Mouse (Mus musculus) layer of hippocampus, adult 11-12 months (tissue): ENCODE measurements around the gene Rps26.
A peak's percentile ranks its signal among the peaks of the same experiment; 100 is the strongest.

Experiments
- DNase-seq: peaks from one replicate; pipeline ENCODE4 v3.0.0; 2022; ENCODE audit warnings: low spot score

Gene Rps26

DNA sequence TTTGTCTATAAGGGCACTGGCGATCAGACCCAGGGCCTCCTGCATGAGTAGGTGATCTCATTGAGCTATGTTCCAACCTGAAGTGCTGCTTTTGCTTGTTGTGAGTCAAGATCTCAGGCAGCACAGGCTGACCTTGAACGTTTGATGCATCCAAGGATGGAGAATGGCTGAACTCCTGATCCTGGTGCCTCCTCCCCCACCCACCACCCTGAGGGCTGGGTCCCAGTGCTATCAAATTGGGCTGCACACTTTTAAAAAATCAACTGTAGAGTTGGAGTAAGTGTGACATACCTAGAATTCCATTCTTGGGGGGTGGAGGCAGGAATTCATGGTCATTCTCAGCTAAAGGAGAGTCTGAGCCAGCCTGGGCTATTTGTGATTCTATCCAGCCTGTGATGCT is 20.1 kb downstream of the Rps26 start:
- no peak for DNase-seq

DNA sequence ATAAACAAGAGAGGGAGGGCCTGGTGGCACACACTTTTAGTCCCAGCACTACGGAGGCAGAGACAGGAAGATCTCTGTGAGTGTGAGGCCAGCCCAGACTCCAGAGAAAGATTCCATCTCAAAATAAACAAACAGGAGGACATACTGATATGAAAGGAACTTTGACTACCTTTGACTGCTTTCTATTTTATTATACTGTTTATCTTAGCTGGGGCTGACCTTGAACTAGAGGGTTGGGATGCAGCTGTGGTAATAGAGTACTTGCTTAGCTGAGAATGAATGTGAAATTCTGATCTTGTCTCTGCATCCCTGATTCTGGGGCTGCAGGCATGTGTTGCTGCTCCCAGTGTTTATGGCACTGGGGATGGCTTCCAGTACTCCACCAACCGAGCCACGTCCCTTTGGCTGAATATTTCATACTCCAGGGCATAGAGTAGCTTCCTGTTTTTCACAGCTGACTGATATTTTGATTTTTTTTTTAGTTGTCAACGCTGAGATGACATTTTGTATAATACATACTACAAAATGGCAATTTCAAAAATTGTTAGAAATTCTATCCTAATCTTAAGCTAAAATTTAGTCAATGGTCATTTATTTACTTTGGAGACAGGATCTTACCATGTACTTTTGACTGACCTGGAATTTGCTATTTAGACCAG is 23.9 kb downstream of the Rps26 start:
- no peak for DNase-seq

DNA sequence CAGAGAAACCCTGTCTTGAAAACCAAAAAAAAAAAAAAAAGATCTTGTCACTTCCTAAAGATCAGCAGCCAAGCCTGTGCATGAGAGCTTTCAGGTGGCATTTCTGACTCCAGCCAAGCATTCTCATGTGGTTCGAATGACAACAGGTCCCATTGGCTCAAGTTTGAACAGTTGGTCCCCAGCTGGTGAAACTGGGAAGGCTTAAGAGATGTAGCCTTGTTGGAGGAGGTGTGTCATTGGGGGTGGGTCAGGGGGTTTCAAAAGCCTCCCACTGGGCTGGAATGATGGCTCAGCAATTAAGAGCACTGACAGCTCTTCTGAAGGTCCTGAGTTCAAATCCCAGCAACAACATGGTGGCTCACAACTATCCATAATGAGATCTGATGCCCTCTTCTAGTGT is 25.0 kb downstream of the Rps26 start:
- no peak for DNase-seq

DNA sequence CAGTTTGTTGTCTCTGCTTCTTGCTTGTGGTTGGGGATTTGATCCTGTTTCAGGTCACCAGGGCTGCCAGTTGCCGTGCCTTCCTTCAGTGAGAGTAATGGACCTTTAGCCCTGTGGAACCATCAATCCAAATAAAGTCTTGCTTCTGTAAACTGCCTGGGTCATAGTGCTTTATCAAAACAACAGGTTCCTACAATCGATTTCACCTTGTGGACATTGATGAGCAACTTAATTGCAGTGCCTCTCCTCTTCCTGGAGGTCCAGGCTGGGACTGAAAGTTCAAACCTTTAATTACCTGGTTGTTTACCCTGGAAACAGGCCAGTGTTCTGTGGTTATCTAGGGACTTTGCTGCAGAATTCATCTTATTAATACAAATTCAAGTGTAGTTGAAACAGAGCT is 28.1 kb downstream of the Rps26 start:
- DNase-seq = no peak

DNA sequence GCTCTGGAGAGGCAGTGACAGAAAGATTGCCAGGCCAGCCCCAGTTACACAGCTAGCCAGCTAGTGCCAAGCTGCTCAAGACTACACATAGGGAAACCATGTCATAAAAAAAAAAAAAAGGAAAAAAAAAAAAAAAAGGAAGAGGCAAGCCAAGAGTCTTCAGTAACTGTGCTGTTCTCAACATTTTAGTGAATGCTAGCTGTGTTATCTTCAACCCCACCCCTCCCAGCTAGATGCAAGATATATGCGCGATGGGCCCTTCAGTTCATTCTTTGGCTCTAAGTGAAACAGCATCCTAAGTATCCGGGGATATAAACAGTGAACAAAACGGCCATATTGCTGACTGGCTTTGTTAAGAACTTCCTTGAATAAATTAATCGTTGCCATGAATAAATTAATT is 33.8 kb downstream of the Rps26 start:
- no peak for DNase-seq

DNA sequence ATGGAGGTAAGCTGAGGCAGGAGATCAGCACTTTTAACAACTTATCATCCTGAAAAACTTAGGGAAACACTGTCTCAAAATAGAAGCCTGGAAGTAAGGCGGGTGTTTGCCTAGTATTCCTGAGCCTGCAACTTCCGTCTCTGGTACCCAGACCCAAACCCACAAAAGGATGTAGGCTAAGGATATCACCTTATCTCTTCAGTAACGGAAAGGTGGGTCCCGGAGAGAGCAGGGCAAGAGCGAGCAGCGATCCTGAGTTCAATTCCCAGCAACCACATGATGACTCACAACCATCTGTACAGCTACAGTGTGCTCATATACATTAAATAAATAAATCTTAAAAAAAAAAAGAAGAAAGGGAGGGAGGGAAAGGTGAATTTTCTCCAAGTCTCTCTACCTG is 35.1 kb downstream of the Rps26 start:
- no peak for DNase-seq

DNA sequence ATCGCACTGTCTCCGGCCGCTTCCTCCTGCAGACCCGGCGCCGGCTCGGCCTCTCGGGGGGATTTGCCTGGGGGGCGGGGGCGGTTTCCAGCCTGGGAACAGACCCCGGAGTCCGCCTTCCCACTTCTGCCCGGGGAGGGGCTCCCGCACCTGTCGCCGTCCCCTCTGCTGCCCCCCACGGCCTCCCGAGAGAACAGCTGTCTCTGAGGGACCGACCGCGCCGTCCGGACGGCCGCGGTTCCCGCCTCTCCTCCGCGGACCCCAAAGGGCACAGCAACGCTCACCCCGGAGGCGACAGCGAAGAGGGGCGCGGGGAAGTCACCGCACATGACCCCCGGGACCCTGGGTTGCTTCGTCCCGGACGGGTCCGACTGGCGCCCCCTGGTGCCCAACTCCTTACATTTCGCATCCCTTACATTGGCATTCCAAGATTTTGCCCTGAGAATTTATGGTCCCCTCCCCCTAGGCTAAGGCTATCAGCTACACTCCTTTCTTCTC is 36.3 kb downstream of the Rps26 start:
- DNase-seq = peak; percentile 44

DNA sequence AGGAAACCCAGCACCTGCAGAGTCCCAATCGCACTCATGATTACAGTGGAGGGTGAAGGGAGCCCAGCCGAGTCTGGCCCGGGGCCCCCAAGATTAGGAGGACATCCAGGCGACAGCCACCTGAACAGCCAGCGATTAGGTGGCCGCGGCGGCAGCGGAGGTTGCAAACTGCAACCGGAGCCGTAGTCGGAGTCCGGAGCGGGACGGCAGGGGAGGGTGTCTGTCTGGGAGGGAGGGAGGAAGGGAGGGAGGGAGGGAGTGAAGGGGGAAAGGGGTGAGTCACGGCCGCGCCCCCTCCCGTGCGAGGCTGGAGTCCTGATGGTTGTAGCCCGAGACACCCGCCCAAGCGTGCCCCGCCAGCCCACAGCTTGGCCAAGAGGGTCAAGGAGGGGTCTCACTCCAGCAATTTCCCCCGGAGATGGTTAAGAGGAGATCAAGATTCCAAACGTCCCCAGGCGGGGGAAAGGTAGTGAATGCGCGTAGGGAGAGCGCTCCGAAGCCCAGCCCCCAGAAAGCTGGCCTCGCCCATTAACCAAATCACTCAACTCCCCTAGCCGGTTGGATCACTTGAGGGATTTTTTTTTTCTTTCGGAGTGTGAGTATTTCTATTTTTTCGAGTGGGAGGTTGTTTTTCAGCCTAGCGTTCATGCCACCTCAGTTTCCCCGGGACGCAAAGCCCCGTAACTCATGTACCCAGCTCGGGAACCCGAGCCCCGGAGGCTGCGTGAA is 36.9 kb downstream of the Rps26 start, which contains the start of gene Erbb3:
Gene Erbb3, minus strand, starts transcription at position 189 of the 729 bp plus-strand sequence.
- no peak for DNase-seq

DNA sequence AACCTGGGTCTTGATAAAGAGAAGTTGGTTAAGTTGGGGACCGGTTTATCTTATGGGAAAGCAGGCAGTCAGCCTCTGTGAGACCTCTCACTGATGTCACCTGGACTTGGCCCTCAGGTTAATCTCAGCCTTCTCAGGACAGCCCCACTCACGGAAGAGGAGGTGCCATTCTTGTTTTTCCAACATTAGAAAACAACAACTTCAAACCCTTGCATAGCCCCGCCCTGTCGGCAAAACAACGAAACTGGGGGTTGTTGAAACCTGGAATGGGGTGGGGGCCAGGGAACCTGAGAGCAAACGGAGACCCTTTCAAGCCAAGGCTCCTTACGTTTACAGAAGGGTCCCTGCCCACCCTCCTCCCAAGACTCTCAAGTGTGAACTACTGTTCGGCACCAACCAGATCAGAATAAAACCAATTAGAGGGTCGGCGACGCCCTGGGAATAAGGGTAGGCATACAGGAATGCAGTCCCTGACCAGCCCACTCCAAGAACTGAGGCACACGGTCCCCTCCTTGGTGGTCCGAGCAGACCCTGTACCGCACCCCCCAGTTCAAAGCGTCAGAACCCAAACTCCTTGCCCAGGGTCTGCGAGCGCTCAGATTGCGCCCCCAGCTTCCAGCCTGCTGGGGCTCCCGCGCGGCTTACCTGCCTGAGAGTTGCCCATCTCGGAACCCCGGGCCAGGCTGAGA is 37.6 kb downstream of the Rps26 start:
- DNase-seq = no peak

DNA sequence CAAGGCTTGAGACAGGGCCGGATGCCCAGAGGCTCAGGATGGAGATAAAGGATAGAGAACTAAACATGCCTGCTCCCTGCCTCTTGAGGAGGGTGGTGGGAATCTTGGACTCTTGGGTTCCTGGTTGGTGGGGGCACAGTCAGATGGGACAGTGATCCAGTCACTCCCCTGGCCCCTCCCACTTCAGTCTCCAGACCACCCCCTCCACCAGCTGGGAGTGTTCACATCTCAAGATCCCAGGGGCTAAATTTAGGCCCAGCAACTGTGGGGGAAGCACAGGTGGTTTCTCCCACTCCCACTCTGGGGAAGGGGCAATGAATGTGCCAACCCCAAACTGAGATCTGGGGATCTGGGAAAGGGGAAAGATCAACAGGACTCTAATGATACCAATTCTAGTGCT is 38.4 kb downstream of the Rps26 start:
- no peak for DNase-seq

DNA sequence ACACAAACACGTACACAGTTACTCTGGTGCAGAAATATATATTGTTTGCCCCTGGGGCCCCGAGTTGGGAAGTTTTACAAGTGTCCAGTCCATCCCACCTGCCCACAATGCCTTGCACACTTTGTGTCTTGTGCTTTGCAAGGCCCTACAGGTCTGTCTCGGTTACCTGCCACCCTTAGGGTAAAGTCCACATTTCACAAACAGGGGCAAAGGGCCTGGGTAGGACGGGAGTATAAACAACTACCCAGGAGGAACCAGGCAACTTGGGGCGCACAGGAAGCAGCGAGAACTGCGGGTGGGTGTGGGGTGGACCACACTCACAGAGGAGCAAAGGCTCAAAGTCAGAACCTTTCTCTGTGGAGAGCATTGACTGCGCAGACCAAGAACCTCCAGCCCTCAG is 38.9 kb downstream of the Rps26 start:
- no peak for DNase-seq

DNA sequence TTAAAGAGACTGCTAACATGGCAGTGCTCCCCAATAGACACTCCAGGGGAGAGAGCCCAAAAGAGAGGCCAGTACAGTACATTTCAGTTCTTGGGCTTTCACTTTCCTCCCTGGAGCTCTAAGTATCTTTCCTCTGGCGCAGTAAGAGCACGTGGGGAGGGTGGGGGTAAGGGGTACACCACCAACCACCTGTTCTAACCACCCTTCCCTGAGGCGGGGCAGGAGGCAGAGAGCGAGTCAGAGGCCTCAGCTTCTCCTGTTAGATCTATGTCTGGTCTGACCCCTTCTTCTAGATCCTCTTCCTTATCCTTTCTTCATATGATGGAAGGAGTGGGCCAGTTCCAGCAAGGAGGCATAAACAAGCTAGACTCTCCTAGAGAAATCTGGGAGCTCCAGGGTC is 39.4 kb downstream of the Rps26 start:
- DNase-seq = no peak

DNA sequence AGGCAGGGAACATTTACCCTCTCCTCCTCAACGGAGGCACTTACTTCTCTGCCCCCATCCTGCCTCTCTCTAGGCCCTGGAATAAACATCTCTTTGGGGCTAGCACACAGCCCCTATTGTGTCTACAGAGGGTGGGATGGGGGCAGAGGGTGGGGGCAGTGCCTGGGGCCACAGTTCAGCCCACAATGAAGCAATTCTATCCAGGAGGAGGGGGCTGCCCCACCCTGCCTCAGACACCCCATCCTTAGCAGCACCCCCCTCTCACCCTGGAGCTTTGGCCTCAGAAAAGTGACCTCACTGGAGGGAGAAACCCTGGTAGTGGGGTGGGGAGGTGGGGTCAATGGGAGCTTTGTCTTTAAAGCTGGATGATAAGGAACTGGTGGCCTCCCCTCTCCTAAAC is 40.0 kb downstream of the Rps26 start:
- DNase-seq = peak; percentile 56

DNA sequence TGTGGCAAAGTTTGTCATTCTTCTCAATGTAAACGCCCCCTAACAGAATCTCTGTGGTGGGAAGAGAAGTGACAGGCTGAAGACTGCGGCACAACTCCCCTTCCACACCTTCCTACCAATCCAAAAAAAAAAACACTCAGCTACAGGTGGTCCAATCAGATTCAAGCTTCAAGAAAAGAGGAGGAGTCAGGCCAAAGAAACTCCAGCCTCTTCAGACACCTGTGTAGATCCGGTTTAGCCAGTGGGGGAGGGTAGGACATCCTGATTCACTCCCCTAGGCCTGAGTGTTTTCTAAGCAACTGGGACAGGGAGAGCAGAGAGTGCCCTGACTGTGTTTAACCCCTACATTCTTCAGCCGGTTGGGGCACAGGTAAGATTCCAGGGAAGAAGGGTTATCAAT is 42.2 kb downstream of the Rps26 start:
- DNase-seq = no peak

DNA sequence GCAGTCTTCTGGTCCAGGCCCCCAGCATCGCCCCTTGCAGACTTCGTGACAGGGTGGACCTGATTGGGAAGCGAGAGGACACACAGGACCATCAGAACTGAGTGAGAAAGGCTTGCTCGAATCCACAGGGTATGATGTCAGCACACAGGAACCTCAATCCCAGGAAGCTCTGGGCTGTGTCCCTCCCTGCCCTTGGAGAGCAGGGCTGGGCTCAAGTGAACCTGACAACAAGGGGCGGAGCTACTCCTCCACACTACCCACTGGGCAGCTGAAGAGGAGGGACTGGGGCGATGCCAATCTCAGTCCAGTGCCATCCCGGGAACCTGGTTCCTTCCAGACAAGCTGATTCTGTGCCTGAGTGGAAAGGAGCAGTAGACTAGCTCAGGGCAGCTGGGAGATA is 42.9 kb downstream of the Rps26 start:
- DNase-seq = peak; percentile 47

DNA sequence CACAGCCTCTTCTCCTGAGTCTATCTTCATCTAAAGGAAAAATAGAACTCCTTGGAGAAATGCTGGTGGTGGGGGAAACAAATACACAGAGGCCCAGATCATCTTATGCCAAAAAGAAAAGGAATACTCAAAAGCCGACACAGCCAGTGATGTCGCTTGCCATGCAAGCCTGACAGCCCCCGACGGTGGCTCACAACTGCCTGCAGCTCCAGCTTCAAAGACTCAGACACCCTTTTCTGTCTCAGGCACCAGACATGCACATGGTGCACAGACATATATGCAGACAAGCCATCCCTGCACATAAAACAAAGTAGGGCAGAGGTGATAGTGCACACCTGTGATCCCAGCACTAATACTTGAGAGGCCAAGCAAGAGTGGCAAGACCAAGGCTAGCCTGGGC is 46.8 kb downstream of the Rps26 start:
- no peak for DNase-seq

DNA sequence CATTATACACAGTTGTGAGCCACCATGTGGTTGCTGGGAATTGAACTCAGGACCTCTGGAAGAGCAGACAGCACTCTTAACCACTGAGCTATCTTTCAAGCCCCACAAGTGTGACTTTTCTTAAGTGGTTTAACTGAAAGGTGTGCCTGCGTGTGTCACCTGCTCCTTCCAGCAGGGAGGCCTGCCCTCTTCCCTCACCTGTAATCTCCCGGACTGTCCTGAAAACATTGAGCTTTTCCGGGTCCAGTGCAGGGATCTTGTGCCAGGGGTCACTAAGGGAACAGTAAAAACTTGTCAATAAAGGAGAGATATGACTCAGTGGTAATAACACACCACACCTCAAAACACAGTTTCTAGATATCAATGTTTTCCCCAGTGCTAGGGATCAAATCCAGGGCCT is 47.2 kb downstream of the Rps26 start:
- DNase-seq = no peak

DNA sequence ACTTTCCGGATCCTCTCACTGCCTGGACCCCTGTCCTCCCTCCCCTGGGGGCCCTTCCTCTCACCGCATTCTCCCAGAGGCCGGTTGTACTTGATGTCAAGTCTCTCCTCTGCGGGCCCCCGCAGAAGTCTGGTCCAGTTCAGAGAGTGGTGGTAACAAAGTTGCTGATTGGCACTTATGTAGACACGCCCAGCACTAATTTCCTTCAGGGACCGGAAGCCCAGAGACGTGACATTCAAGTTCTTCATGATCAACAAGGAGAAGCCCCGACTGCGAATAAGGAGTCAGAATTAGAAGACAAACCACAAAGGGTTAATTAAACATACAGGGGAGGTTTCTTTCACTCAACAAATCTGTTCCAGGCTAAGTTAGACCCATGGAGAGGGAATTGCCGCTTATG is 48.2 kb downstream of the Rps26 start:
- no peak for DNase-seq

DNA sequence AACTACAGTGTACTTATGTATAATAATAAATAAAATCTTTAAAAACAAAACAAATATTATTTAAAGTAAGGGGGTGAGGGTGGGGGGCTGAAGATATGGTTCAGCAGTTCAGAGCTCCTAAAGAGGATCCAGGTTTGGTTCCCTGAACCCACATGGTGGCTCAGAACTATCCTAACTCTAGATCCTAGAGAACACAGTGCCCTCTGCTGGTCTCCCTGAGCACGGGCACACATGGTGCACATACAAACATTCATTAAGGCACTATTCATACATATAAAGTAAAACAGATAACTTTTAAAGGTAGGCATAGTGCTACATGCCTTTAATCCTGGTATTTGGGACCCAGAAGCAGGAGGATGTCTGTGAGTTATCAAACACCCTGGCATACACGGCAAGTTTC is 51.5 kb downstream of the Rps26 start:
- no peak for DNase-seq
